Mouse (Mus musculus): ENCODE results near the gene Zar1l.
A peak's percentile ranks its signal among the peaks of the same experiment; 100 is the strongest.
"Not testable (repeated sequence)": the region's sequence is repeated elsewhere in the genome, so short reads cannot be mapped to it uniquely, and the experiment has no call there.

The Zar1l gene

GRCm38 (mm10) chr5:150518064-150518463, at the start of gene Zar1l:
Gene Zar1l, minus strand, starts transcription at chr5:150518164.
- no peak for DNase-seq

DNA sequence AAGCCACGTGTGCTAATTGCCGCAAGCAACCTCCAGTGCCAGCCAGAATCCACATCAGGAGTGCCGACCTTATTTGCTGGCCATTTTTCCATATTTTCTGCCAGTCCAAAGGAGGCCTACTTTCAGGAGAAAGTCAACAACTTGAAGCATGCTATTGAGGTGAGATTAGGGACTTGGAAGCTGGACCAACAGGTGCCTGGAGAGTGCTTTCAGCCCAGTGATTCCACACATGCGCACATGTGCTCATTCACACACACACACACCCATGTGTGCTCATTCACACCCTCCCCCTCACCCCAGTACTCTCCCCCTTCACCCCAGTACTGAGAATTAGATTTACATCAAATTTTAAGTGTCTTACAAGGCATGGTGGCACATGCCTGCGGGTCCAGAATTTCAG, 49.0 kb upstream of the Zar1l start:
- DNase-seq, result no peak

DNA sequence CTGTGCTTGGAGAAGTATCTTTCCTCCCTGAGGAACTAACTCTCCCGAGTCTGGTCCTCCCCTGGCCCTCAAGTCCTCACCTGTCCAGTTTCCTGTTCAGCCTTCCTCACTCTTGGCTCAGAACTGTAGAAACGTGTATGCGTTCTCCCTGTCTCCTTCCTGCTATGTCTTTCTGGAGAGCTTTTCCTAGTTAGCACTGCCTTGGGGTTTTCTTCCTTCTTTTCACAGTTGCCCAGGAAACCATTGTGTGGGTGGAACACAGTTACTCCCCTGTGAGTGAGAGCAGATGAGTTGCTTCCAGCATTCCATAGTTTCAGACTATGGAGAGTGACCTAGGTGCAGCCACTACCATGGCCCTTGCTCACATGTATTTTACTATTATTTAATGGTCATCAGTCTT, 48.3 kb upstream of the Zar1l start:
- DNase-seq, result no peak

DNA sequence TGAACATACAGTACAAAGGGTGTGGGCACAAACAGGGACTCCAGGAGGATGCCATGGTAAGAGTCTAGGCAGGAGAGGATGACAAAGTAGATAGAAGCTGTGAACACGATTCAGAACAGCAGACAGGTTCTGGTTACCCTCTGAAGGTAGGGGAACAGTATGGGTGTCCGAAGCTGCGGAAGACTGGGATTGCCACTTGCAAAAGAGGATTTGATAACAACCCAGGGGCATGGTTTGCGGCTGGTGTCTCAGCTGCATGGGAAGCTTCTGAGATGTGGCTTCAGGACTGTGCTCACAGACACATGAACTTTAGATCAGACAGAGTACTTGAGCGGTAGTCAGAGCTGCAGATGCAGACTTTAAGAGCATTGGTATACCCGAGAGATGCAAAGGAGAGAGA, 46.5 kb upstream of the Zar1l start:
- no peak for DNase-seq

- no peak for DNase-seq
These were observed 43.8 kb upstream of the Zar1l start for GRCm38 (mm10) chr5:150561783-150562182.

GRCm38 (mm10) chr5:150561376-150561775, 43.4 kb upstream of the Zar1l start:
- no peak for DNase-seq

GRCm38 (mm10) chr5:150560851-150561250, 42.9 kb upstream of the Zar1l start:
- DNase-seq, result no peak

- no peak for DNase-seq
These were observed 41.6 kb upstream of the Zar1l start for GRCm38 (mm10) chr5:150559519-150560103.

GRCm38 (mm10) chr5:150551637-150552036, 33.7 kb upstream of the Zar1l start:
- no peak for DNase-seq

DNA sequence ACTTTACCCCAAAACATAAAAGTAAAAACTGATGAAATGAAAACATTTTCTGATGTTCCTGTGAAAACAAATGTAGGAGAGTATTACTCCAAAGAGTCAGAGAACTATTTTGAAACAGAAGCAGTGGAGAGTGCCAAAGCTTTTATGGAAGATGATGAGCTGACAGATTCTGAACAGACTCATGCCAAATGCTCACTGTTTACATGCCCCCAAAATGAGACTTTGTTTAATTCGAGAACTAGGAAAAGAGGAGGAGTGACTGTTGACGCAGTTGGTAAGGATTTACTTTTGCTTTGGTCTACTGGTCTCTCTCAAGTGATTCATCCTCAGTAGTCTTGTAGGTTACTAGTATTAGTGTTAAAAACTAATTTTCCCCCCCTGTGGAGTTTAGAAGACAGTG, 25.2 kb upstream of the Zar1l start:
- DNase-seq, result no peak

- no peak for DNase-seq
These were observed 23.3 kb upstream of the Zar1l start for GRCm38 (mm10) chr5:150541302-150541701.

DNA sequence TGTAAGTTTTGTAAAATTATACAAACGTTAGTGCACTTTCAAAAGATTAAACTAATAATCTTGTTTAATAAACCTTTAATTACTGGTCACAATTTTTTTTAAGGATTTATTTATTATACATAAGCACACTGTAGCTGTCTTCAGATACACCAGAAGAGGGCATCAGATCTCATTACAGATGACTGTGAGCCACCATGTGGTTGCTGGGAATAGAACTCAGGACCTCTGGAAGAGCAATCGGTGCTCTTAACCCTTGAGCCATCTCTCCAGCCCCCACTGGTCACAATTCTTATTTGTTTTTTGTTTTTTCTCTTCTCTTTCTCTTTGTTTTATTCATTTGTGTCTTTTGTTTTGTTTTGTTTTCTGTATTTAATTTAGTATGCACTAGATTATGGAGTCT, 7.3 kb upstream of the Zar1l start:
- DNase-seq, result no peak

DNA sequence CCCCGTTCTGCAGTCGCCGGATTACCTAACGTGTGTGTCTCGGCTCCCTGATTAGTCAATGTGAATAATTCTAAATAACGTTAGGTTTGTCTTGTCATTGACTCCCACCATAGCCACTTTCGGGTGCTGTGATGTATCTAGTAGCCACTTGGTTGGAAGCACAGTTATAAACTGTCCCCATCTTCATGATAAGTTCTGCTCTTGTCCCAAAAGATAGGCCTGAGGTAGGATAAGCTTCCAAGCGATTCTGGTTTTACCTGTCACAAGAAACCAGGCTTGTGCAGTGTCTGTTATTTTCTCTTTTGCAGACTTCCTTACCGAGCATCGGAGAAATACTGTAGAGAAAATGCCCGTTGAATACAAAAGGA, 4.9 kb upstream of the Zar1l start:
- no peak for DNase-seq

DNA sequence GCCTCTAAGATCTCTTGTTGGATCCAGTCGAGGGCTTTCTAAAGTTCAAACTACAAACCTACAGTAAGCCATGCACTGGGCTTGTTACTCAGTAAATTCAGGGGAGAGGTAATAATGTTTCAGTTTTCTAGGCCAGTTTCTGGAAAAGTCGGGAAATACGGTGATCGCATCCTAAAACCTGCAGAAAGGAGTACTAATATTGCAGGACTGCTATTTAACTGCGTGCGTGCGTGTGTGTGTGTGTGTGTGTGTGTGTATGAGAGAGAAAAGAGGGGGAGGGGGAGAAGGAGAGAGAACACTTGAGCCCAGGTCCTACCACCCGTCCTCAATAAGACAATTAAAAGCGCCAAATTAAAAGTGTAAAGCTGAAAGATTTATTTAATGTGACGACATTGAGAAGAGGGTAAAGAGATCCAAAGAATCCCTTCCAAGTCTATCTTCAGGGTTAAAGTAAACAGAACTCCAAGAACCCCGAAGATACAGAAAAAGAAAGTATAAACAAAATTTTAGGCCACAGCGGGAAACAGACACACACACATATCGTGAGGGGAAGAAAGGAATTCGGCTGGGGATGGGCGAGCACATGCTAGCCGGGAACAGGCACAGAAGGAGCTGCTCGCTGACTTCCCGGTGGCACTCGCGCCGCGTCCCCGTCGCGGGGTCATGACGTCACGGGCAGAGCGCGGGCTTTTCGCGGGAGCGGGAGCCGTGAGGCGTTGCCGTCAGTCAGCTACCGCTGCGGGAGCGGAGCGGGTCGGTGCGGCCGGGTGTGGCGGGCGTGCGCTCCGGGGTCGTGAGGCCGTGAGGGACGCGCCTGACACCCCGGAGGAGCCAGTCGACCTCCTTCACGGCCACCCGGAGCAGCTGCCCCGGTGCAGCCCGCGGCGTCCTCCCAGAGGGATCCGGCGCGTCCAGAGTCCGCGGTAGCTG, 4.2 kb upstream of the Zar1l start, which contains the start of gene Brca2:
TSS of gene Brca2 (plus strand) at position 694 of the 930 bp plus-strand sequence.
- peak; percentile 96 to 97 for DNase-seq

DNA sequence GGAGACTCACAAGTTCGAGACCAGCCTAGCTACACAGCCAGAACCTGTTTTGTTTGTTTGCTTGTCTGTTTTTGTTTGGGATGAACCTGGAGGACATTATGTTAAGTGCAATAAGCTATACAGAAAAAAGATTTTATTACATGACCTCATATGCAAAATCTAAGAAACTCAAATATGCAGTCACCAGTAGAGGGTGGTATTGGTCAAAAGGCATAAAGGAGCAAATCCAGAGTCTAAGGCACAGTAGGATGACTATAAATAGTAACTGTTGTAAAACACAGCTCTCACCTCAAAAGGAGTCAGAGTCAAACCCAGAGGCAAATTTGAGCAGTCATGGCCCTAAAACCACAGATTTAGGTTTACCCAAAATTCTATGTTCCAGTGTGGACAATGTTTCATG, 1.6 kb upstream of the Zar1l start:
- no peak for DNase-seq

DNA sequence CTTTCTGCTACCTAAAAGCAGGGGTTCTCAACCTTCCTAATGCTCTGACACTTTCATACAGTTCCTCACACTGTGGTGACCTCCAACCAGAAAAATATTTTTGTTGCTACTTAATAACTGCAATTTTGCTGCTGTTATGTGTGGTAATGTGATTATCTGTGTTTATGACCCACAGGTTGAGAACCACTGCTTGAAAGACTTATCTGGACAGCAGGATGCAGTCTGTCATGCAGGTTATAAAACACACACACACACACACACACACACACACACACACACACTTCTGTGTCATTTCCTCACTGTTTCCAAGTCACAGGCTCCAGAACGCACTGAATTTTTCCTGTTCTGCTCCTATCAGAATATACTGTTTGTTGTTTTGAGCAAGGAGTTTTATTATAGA, 3.9 kb downstream of the Zar1l start:
- DNase-seq, result no peak

DNA sequence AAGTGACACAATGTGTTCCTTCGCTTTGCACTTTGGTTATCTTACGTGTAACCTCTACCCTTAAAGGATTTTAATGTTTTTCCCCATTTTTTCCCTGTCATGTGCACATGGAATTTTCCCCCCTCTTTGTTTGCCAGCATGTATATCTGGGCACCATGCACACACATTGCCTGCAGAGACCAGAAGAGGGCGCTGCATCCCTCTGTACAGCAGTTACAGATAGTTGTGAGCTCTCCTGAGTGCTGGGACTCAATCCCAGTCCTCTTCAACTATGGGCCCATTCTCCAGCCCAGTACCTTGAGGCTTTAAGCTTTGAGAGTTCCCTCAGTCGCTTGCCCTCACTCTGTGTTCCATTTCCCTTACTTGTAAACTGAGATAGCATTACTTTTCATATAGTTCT, 4.7 kb downstream of the Zar1l start:
- no peak for DNase-seq

DNA sequence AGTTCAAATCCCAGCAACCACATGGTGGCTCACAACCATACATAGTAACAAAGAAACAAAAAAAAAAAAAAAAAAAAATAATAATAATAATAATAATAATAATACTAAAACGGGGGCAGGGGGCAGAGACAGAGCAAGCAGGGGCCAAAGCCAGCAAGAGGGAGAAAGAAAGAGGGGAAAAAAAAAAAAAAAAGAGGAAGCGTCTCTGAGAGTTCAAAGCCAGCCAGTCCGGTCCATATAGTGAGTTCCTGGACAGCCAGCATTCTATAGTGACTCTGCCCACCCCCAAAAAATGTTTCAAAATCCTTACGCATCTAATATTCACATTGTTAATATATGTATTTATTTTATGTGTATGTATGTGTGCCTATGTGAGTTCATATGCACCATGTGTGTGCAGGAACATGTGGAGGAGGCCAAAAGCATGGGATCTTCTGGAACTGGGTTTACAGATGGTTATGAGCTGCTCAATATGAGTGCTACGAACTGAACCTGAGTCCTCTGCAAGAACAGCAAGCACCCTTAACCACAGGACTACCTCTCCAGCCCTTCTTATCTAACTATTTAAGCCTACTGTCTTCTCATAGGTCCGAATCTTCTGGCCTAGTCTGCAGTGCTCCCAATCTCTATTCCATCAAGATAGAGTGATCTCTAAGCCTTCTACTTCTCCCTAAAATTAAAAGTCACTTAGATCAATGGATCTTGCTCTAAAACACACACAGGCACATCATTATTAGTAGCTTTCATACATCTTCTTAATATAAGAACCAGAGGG, 7.3 kb downstream of the Zar1l start:
- no peak for DNase-seq

GRCm38 (mm10) chr5:150495792-150496191, 22.2 kb downstream of the Zar1l start:
- peak; percentile 33 to 55 for DNase-seq

GRCm38 (mm10) chr5:150491573-150492173, 26.3 kb downstream of the Zar1l start:
- DNase-seq, result not testable (repeated sequence)

DNA sequence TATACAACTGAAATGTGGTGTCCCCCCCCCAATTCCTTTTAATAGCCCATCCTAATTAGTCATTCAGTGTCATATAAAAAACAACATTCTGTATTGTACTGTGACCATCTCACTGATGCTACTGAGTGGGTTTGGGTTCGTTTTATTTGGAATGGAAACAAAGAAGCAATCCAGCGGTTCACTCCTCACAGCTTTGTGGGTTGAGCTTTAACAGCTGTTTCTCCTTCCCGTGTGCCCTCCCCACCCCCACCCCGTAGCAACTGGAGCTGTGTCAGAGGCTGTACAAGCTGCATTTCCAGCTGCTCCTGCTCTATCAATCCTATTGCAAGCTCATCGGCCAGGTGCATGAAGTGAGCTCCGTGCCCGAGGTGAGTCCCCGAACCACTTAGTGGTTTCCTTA, 27.1 kb downstream of the Zar1l start:
- DNase-seq, result no peak

GRCm38 (mm10) chr5:150490285-150490684, 27.7 kb downstream of the Zar1l start:
- no peak for DNase-seq

GRCm38 (mm10) chr5:150485198-150485597, 32.8 kb downstream of the Zar1l start:
- DNase-seq, result no peak

All from cerebellum, postnatal 25 days (tissue).